Mouse (Mus musculus) cerebellum, postnatal 10 days (tissue): Measurements from ENCODE around the gene Rab5b.
"Not testable (repeated sequence)": the region's sequence is repeated elsewhere in the genome, so short reads cannot be mapped to it uniquely, and the experiment has no call there.

Experiments
- DNase-seq, 2 experiments: peaks; one replicate each; pipeline ENCODE4 v3.0.0; 2021; ENCODE audit warnings: mixed read lengths in 2 of 2

The Rab5b gene

GRCm38 (mm10) chr10:128640891-128641290 is 55.2 kb downstream of the Rab5b start:
- DNase-seq = no peak

DNA sequence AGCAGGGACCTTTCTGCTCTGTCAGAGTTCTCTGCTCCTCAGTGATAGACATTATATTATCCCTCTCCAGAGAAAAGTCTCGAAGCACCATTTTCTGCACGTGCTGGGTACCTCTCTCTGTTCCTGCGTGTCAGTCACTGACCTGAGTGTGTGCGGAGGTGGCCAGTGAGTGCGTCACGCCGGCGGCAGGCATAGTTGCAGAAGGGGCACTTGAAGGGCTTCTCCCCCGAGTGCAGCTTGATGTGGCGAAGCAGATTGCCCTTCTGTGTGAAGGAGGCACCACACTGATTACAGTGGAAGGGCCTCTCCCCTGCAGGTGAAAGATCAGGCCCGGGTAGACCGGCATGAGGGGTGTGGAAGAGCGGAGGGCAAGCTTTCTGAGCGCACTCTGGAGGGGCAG is 56.1 kb downstream of the Rab5b start:
- DNase-seq = no peak

GRCm38 (mm10) chr10:128637011-128637410 is 59.1 kb downstream of the Rab5b start:
- no peak for DNase-seq

GRCm38 (mm10) chr10:128636561-128636960 is 59.5 kb downstream of the Rab5b start:
- DNase-seq = no peak

DNA sequence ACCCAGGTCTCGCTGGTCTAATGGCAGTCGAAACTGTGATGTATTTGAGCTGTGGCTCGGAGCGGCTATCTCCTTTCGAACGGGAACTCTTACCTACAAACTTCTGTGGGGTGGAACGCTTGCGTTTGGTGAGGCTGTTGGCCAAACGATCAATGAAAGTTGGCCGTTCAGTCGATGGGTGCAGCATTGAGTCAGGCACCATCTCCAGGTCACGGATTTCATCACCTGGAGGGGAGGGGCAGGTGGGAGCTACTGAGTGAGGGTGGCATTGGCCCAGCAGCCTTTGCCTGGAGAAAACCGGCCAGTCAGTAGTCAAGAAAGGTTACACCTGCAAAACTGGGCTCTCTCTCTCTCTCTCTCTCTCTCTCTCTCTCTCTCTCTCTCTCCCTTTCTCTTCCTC is 60.4 kb downstream of the Rab5b start:
- DNase-seq = no peak

- no peak for DNase-seq
These were observed 64.5 kb downstream of the Rab5b start for GRCm38 (mm10) chr10:128631571-128631970.

DNA sequence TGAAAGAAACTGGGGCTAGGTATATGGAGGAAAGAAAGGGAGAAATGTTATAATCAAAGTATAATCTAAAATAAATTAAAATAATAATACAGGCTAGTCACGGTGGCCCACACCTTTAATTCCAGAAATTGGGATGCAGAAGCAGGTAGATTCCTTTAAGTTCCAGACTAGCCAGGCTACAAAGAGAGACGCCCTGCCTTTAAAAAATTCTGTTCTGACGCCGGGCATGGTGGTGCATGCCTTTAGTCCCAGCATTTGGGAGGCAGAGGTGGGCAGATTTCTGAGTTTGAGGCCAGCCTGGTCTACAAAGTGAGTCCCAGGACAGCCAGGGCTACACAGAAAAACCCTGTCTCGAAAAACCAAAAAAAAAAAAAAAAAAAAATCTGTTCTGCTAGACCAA is 65.8 kb downstream of the Rab5b start:
- not testable (repeated sequence) for DNase-seq

DNA sequence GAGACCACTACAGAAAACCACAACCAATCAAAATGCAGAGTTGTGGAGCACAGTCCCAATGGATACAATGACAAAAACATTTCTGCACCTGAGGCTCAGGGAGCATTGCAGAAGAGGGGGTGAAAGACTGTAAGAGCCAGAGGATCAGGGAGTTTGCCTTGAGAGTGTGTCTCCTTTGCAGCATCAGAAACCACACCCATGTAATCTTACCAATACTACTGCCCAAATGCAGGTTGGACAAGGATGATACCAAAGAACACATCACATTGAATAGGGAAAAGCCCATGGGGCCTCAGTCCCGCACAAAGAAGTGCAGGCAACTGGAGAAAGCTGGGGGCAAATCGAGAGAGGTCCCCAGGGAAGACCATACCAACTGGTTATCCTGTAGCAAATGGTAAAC is 66.3 kb downstream of the Rab5b start:
- DNase-seq = no peak

- DNase-seq = peak; percentile 36 to 42
These were observed 68.4 kb downstream of the Rab5b start for GRCm38 (mm10) chr10:128627398-128628317.
